In genomic region chr1:37687515-37687914, GRCm38 (mm10) we compare ENCODE assay signal across 9 mouse cellular contexts. TPM values are rescaled to one million over a fixed set of nuclear protein-coding genes. Genes with fewer than 3 reads are reported as not detected.
DNase-seq lines count a peak whose midpoint lies in the region; ATAC-seq and TF ChIP-seq lines count a peak whose summit lies in the region.
"Had no signal": no experiment of that assay in that cellular context is flagged by ENCODE, and none has a peak within 500 bp of the region (broad histone marks: within the 10 kb centered on the region; RNA-seq: fewer than 3 reads in every experiment).

No protein-coding gene starts in this region.

- WGBS in kidney, embryonic 14.5 days, result 76% methylated on average over 5 of the region's 5 CpGs
- WGBS in thymus, adult 2 months, result 78% methylated on average over 5 of the region's 5 CpGs

- TF ChIP-seq CTCF in brain, embryonic 14.5 days (IDR thresholded peaks at IDR 0.05; ENCODE audit: borderline replicate concordance, extremely low read depth, insufficient read depth, insufficient read length), result no peak
- TF ChIP-seq CTCF in cortical plate, adult 2 months (IDR thresholded peaks at IDR 0.05; ENCODE audit: extremely low read depth, insufficient read depth, low read length), result no peak
- no peak for TF ChIP-seq CTCF in thymus, adult 2 months (IDR thresholded peaks at IDR 0.05; ENCODE audit: borderline replicate concordance, control insufficient read depth, extremely low read depth, insufficient read depth, low read length, poor library complexity)

- no peaks in the 10 kb centered on the region; the same call in 1 of the 2 replicates for H3K9me3 ChIP-seq in kidney, embryonic 14.5 days (ENCODE audit: control insufficient read depth, low read length)
- H3K9me3 ChIP-seq: midbrain, embryonic 13.5 days had no signal

- DNase-seq in kidney, adult 9 months, result no peak
- DNase-seq in brain, embryonic 14.5 days (ENCODE audit: low read depth), result peak; percentile 76
- peak; percentile 76 for DNase-seq in lung, postnatal 10 days
- no peak for DNase-seq in gastrocnemius, postnatal 36 days
- no peak for DNase-seq in thymus, adult 2 months

- H3K4me2 ChIP-seq in kidney, embryonic 14.5 days (replicated peaks; ENCODE audit: low read depth, low read length), result no peak overlapping the region
- H3K4me2 ChIP-seq: midbrain, embryonic 13.5 days had no signal

- no peaks in the 10 kb centered on the region for H3K36me3 ChIP-seq in kidney, embryonic 14.5 days (ENCODE audit: control insufficient read depth, insufficient read depth, low read length)
- H3K36me3 ChIP-seq in thymus, adult 2 months (ENCODE audit: control insufficient read depth, insufficient read depth, low read length), result no peaks in the 10 kb centered on the region
- H3K36me3 ChIP-seq: midbrain, embryonic 13.5 days had no signal

- peak; percentile 52; the same call in 1 of the 2 replicates for ATAC-seq in kidney, embryonic 14.5 days (ENCODE audit: low FRiP score, low TSS enrichment)
- ATAC-seq: midbrain, embryonic 13.5 days; Patski had no signal

- TF ChIP-seq POLR2A in brain, embryonic 14.5 days (IDR thresholded peaks at IDR 0.05; ENCODE audit: borderline replicate concordance, extremely low read depth, insufficient read depth, insufficient read length, poor library complexity, severe bottlenecking), result no peak
- TF ChIP-seq POLR2A in cortical plate, adult 2 months (IDR thresholded peaks at IDR 0.05; ENCODE audit: extremely low read depth, insufficient read depth, low read length), result no peak
- TF ChIP-seq POLR2A in thymus, adult 2 months (IDR thresholded peaks at IDR 0.05; ENCODE audit: control insufficient read depth, extremely low read depth, insufficient read depth, low read length, poor library complexity), result no peak

- intact Hi-C loops in gastrocnemius, postnatal 36 days (cut with DNase I), result no loop called here

- no peak overlapping the region for H3K9ac ChIP-seq in kidney, embryonic 14.5 days (ENCODE audit: low read depth, low read length)
- H3K9ac ChIP-seq: midbrain, embryonic 13.5 days had no signal

- no peak overlapping the region for H3K4me3 ChIP-seq in kidney, embryonic 14.5 days (ENCODE audit: low read length)
- H3K4me3 ChIP-seq in cortical plate, adult 2 months (ENCODE audit: insufficient read depth, low read length), result no peak overlapping the region
- H3K4me3 ChIP-seq in thymus, adult 2 months (ENCODE audit: control insufficient read depth, insufficient read depth, low read length), result no peak overlapping the region
- H3K4me3 ChIP-seq: midbrain, embryonic 13.5 days had no signal

- no peak overlapping the region for H3K27ac ChIP-seq in kidney, embryonic 14.5 days (ENCODE audit: low read depth, low read length)
- peak overlapping the region; percentile 22 for H3K27ac ChIP-seq in cortical plate, adult 2 months (ENCODE audit: insufficient read depth, low read length)
- H3K27ac ChIP-seq in thymus, adult 2 months (ENCODE audit: control insufficient read depth, insufficient read depth, low read length), result no peak overlapping the region
- H3K27ac ChIP-seq: midbrain, embryonic 13.5 days had no signal

- no peaks in the 10 kb centered on the region for H3K27me3 ChIP-seq in kidney, embryonic 14.5 days (ENCODE audit: control insufficient read depth, insufficient read depth, low read length)
- H3K27me3 ChIP-seq in thymus, adult 2 months (ENCODE audit: control insufficient read depth, insufficient read depth, low read length), result no peaks in the 10 kb centered on the region
- H3K27me3 ChIP-seq: midbrain, embryonic 13.5 days; Patski had no signal

- no peaks in the 10 kb centered on the region for H3K4me1 ChIP-seq in kidney, embryonic 14.5 days (ENCODE audit: control insufficient read depth, insufficient read depth, low read length)
- peaks cover 11% of the 10 kb centered on the region for H3K4me1 ChIP-seq in cortical plate, adult 2 months (ENCODE audit: control insufficient read depth, insufficient read depth, low read length)
- H3K4me1 ChIP-seq in thymus, adult 2 months (replicated peaks; ENCODE audit: control insufficient read depth, insufficient read depth, low read length), result peaks cover 11% of the 10 kb centered on the region

RNA-seq across cellular contexts. Expression of gene 2010300C02Rik, which starts 32.4 kb away (rescaled TPM):
- polyA plus RNA-seq in kidney, embryonic 14.5 days (2014; fragmentation: Nextera tagmentation; extraction: Ambion mirVana), result 1.1 and 1.6 TPM in 2 replicates
- 1.9 and 2.8 TPM in 2 replicates for polyA plus RNA-seq in brain, embryonic 14.5 days (2012; rRNA removed)
- 142 and 171 TPM in 2 replicates for polyA plus RNA-seq in cortical plate, adult 2 months (2012; rRNA removed)
- total RNA-seq in gastrocnemius, postnatal 36 days (2021), result under 1 TPM; 0.25 to 0.41 TPM
- 6.1 and 6.6 TPM in 2 replicates for polyA plus RNA-seq in thymus, adult 2 months (2012; rRNA removed)

Comparison
In these comparisons a context has a peak if more than half of its experiments do, and no peak if none do; other contexts are left out.
1. DNase-seq: peak in brain, embryonic 14.5 days (single experiment) and lung, postnatal 10 days (single experiment); none in kidney, adult 9 months (single experiment), gastrocnemius, postnatal 36 days (0 of 2) and thymus, adult 2 months (single experiment).
2. RNA of gene 2010300C02Rik, which starts 32.4 kb away (polyA plus RNA-seq): 142 to 171 TPM in cortical plate, adult 2 months; 6.1 to 6.6 TPM in thymus, adult 2 months, 1.9 to 2.8 TPM in brain, embryonic 14.5 days and 1.1 to 1.6 TPM in kidney, embryonic 14.5 days; every median in the first group is over 10 times any median in the second.